Mouse (Mus musculus): ENCODE results near the gene Cox5a.

The Cox5a gene

DNA sequence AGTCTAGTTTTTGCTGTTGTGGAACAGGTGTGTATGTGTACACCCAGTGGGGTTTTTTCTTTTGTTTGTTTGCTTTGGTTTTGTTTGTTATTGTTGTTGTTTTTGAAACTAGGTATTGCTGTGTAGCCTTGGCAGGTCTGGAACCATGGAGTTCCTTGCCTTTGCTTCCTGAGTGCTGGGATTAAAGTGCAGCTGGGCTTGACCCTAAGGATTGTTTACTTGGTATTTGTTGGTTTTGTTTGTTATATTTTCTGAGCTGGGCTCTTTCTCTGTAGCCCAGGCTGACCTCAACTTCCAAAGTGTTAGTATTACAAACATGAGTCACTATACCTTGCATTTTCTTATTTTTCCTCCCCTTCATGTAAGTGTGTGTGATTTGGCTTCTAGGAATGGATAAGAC lies 5.4 kb downstream of the Cox5a start:
- no peak for DNase-seq (ENCODE audit: low spot score)

DNA sequence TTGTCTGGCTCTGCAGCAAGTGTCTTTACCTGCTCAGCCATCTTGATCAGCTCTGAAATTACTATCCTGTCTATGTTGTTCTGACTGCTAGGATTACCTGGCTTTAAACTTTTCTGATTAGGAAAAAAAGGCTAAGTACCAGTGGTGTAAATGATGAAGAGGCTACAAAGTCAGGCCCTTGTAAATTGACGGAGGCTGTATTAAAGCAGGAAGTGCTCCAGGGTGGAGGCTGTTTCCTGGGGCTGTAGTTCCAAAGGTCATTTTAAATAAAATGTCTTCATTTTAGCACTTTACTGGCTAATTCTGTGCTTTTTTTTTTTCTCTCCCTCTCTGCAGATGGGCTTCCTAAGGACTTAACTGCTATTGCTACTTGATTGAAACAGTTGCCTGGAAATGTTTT lies 10.9 kb downstream of the Cox5a start:
- no peak for DNase-seq (ENCODE audit: low spot score)

DNA sequence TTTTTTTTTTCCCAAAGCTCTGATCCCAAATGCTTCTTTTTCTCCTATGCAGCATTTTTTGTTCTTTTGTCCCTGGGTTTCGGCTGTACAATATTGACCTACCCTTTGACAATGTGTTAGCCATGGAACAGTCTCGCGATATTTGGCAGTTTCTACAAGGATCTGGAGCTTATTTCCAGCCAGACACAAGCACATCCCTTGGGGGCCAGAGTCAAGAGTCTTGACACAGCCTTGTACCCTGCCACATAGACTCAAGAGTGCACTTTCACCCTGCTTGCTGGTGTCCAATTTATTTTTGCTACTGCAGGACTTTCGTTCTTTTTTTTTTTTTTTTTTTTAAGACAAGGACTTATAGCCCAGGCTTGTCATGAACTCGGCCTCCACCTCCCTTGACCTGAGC lies 15.3 kb downstream of the Cox5a start:
- peak; percentile 89 for DNase-seq (ENCODE audit: low spot score)

DNA sequence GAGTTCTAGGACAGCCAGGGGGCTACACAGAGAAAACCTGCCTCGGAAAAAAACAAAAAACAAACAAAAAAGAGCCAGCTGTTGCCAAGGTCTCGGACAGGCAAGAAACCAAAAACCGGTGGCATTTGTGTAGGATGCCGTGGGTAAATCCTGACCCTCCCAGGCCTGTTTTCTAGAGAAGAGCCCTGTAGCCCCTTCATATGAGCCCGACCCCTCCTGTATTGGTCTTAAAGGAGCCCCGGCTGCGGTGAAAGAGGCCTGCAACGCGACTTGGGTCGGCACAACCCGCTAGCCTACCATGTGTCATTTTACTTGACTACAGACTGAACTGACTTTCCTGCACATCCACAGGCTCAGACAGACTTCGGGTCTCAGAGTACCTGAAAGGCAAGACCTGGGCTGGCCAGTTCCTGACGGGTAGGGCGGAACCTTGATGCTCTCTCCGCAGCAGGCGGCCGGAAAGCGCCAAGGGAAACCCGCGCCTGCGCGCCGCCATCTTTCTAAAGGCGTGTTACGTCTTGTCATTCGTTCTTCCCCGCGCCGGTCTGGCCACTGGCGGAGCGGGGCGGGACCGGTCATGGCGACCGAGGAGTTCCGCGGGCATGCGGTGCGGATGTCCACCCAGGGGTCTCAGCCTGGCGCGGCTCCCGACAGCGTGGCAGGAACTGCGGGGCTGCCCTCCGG lies 16.1 kb downstream of the Cox5a start, which contains the start of gene Fam219b:
Fam219b (plus strand) TSS at position 485 of the 684 bp plus-strand sequence.
- DNase-seq (ENCODE audit: low spot score) = peak; percentile 89

DNA sequence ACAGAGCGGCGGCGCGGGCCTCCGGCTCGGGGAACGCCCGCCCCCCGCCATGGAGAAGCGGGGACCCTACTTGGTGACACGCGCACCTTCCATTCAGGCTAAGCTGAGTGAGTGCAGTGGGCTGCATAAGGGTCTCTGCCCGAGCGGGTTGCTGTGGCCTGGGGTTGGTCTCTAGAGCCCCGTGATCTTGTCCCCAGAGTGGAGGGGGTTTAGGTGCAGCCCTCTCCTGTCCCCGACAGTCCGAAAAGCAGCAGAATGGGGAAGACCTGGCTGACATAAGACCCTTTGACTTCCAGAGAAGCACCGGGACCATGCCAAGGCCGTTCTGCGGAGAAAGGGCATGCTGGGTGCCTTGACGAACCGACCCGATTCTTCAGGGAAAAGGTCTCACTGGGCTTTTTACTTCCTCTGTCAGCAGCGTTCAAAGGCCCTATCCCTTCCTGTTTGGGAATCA lies 16.7 kb downstream of the Cox5a start:
- peak; percentile 54 for DNase-seq (ENCODE audit: low spot score)

DNA sequence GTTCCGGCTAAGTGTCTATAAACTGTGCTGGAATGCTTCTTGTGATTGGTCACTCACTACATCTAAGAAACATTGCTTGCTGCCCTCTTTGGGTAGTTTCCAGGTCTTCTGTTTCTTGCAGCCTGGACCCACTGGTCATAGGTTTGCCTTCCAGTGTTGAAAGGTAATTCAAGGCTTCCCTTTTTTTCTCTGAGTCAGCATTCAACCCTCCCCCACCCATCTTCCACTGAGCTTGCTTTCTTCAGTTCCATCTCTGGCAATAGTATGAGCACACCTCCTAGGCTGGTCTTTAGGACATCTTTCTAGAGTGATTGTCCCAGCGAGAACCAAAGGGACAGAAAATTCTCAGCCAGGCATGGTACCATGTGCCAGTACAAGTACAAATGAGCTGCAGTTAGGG lies 18.5 kb downstream of the Cox5a start:
- no peak for DNase-seq (ENCODE audit: low spot score)

DNA sequence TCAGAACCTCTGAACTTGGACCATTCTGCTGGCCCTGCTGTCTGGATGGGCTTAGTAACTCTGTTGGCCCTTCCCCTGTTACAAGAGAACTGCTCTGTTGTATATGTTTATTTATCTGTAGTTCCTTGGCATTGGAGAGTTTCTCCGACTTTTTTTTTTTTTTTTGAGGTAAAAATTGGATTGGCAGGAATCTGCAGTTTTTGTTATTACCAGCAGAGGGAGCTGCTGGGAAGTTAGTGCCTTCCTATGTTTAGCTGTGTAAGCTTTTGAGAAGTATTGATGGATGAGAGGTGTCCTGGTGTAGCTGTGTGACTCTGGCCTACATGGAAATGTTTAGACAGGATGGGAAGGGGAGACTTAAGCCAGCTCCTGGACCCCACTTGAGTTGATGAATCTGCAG lies 20.2 kb downstream of the Cox5a start:
- DNase-seq (ENCODE audit: low spot score) = peak; percentile 83

DNA sequence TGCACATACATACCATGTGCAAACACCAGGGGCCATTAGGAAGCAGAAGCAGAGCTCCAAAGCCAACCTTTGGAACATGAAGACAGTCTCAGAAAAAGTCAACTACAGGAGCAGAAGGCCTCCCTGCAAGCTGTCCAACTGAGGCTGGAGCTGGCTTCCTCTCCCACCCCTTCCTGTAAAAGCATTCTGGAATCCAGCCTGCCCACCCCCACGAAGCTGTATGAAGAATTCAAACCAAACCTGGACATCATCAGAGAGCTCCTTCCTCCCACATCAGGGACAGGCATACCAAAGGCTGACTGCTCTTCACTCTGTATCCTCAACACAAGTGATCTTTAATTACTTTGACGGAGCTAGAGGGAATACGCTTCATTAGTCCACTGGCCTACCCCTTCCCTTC lies 22.9 kb downstream of the Cox5a start:
- DNase-seq (ENCODE audit: low spot score) = no peak

DNA sequence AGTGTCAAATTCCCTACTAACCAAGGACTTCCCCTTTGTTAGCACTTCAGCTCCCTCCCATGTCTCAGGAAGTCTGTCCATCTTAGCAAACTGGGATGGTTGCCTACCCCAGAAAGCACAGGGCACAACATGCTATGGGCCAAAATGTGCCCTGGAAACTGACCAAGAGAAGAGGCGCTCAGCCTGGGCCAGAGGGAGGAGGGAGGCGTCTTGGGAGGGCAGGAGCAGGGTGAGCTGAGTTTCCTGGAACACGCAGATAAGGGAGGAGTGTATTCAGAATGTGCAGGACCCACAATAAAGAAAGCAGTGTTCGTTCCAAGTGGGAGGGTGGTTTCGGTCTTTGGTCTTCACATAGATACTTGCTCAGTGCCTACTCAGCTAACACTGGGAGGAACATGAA lies 26.2 kb downstream of the Cox5a start:
- DNase-seq (ENCODE audit: low spot score) = peak; percentile 93

DNA sequence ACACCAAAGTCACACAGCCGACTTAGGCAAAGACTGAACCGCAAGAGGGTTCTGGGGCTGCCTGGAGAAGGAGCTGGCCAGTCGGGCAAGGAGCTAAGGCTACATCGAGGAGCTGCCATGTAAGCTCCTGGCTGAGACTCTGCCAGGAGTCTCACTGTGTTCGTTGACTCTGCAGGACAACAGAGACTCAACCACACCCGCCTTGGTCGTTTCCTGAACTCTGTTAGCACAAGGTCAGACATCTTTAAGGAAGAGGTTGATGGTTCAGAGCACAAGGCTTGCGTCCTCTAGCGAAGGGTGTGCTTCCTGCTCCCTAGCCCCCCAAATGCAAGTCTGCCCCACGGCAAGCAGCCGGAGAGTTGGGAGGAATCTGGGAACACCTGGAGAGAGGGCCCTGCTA lies 26.8 kb downstream of the Cox5a start:
- no peak for DNase-seq (ENCODE audit: low spot score)

DNA sequence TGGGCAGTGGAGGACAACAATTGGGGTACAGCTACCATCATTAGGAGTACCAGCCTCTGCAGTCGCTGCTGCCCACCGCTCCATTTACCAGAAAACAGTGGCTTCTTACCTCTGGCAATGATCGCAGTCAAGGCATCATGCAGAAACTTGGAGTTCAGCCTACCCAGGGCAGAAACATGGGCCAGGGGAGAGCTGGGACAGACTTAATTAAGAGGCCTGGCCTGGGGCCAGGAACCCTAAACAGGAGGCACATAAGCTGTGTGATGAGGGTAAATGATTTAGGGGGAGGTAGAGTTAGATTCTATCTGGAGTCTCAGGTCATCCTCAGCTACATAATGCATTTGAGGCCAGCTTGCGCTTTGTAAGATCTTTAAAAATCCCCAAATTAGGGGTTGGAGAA lies 28.1 kb downstream of the Cox5a start:
- DNase-seq (ENCODE audit: low spot score) = no peak

DNA sequence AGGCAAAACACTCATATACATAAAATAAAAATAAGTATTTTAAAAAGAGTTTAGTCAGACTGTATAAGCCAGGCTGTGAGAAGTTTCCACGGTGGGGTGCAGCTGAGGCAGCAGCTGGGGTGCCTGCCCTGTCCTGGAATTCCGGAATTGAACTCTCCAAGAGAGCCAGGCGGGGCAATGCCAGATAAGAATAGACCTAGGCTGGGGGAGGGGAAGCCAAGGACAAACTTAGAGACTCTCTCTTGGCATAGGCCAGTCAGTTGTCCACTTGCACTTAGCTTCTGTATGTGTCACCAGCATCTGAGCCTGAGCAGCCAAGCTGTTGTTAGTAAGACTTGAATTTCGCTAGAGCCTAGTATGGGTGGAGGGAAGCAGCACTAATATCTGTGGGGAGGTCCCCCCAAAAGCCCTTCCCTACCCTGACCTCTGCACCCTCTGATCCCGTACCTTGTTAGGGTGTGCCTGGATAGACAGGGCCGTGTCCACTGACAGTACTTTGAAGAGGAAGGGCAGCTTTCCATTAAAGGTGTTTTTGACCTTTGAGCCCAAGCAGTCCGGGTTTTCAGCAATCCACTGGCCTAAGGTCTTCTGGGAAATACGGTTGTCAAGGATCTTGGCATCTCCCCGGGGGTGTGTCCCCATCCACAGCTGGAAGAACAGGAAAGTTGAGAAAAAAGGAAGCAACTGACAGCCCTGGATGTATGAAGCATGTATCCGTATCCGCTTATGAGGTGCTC lies 29.2 kb downstream of the Cox5a start:
- DNase-seq (ENCODE audit: low spot score) = no peak

DNA sequence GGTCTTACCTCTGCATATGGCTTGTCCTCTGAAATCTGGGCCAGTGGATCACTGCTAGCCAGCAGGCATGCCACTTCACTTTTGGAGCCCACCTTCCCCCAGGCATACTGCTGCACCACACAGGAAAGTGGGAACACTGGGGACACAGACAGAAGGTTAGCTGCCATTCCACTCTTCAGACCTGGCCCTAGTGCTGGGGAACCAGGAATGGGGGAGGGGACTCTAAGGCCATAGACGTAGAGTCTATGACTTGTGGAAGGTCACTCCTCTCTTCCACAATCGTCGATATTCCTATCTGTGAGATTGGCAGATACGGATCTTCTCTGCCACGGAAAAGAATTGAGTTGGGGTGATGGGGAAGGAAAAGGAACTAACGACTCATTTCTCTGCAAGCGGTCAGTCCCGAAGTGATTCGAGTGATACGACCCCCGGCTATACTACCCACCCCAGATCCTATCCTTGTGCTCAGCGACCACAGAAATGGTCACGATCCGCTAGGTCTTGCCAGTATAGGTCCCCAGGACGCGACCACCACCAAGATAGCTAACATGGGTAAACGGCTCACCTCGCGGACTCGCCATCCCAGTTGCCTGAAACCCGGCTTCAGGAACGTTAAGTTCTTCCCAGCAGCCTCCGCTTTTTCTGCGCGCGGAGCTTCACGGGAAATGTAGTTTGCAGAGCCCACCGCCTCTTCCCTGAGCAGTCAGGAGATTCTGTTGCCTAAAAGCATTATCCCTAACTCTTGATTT lies 31.2 kb downstream of the Cox5a start, which contains the start of gene Mpi:
Mpi (minus strand) TSS at position 625 of the 749 bp plus-strand sequence.
- peak; percentile 68 for DNase-seq (ENCODE audit: low spot score)

DNA sequence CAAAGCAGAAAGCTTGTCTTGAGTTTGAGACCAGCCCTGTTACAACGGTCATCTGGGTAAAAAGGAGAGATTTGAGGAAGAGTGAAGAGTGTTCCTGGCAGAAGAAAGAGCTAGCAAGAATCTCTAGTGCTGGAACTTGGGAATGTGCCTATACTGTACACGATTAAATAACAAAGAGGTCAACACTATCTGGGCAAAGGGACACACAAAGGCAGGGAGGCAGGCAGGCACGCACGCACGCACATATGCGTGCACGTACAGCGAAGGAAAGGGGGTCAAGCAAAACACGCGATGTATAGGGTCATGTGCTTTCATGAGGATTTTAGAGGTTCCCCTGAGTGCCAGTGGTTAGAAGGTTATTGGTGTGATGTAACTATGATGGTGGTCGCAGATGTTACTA lies 32.0 kb downstream of the Cox5a start:
- no peak for DNase-seq (ENCODE audit: low spot score)

DNA sequence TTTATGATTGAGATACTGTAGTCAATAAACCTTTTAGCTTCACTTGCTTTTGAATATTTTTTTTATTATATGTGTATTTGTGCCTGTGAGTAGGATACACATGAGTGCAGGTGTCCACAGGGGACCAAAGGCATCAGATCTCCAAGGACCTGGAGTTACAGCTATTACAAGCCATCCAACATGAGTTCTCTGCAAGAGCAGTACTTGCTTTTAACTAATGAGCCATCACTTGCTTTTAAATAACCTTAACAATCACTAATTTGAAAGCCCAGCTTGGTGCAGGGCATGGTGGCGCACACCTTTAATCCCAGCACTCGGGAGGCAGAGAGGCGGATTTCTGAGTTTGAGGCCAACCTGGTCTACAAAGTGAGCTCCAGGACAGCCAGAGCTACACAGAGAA lies 33.7 kb downstream of the Cox5a start:
- no peak for DNase-seq (ENCODE audit: low spot score)

DNA sequence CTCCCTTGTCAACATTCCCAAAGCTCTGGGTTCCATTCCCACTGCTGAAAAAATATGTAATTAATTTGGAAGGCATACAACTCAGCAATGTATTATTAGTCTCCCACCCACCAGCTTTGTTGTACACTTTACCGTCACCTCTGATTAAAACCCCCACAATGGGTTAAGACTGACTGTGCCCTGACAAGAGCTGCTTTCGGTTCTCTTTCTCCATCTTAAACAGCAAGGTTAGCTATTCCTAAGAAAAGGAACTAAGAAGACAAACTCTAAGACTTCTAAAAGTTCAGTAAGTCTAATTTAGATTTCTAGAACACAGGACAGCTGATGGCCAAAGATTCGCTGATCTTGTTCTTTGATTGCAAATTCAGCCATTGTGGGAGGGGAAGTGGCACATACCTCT lies 36.1 kb downstream of the Cox5a start:
- DNase-seq (ENCODE audit: low spot score) = no peak

DNA sequence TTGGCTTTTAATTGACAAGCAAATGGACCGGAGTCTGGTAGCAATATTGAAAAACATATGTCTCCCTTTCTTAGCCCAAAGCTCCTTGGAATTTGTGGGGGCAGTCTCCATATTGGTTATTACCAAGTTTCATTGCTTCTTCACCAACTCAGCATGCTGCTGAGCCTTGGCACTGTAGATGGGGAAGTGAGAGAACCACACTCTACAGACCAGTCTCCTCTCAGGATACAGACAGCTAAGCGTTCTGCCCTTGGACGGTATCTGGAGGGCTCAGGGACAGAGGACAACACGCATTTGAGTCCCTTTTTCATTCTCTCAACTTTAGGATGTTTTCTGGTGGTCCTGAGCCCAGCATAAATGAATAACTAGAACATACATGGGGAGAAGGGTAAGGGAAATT lies 37.6 kb downstream of the Cox5a start:
- DNase-seq (ENCODE audit: low spot score) = no peak

DNA sequence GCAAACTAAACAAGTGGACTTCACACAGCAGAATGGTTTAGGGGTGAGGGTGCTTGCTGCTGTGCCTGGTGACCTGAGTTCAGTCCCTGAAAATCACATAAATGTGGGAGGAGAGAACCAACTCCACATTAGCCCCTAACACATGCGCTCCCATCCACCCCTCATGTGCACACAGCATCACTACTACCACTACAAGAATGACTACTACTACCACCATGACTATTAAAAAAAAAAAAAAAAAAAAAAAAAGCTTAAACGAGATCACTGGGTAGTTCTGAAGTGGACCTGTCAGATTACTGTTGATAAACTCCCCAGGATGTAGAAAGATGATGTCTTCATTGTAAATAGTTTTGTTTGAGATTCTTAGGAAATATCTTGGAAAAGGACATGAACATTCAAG lies 38.5 kb downstream of the Cox5a start:
- no peak for DNase-seq (ENCODE audit: low spot score)

DNA sequence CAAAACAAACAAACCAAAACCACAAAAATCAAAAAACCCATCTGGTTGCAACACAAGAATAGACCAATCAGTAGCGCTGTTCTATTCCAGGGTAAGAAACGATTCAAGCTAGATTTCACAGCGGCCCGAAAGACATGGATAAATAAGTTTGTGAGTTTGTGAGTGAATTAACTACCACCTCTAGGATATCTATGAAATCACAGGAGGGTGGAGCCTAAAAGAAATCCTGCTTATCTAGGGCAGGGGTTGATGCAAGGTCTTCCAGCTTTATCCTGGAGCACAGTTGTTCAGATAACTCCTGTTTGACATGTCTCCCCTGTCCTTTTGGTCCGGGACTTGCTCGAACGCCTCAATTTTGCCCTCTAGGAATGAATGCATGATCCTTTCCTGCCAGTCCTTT lies 39.2 kb downstream of the Cox5a start:
- DNase-seq (ENCODE audit: low spot score) = no peak

DNA sequence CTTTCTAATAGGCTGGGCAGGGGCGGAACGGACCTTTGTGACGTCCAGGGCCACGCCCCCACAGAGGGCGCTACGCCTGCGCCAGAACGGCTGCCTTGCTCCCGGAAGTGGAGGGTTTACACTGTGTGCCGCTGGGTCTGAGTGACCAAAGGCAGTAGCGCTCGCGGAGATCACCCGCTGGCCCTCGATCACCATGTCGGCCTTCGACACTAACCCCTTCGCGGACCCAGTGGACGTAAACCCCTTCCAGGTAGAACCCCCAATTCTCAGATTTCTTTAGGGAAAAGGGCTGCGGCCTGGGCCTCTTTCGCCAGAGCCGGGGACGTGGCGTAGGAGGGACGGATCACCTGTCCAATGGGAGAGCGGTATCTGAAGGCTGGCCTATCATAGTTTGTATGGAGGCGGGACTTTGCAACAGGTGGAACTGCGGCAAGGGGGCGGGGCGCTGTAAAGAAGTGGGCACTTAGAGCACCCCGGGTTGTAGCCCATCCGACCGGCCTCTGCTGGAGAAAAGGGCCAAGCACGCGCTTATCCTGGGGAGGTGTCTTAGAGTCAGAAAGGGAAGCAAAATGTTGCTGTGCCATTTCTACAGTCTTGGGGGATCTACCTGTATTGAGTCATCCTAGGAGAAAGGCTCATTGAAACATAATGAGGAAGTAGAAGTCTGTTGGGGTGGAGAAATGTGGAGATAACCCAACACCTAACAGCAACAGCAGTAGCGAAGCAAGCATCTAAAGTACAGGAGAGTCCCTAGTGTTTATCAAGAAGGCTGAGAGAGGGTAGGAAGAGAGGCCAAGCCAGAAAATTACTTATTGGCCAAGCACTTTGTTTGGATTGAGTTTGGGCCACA lies 40.0 kb downstream of the Cox5a start, which contains the start of gene Scamp2:
Scamp2 (plus strand) TSS at position 83 of the 850 bp plus-strand sequence.
- peak; percentile 93 for DNase-seq (ENCODE audit: low spot score)

DNA sequence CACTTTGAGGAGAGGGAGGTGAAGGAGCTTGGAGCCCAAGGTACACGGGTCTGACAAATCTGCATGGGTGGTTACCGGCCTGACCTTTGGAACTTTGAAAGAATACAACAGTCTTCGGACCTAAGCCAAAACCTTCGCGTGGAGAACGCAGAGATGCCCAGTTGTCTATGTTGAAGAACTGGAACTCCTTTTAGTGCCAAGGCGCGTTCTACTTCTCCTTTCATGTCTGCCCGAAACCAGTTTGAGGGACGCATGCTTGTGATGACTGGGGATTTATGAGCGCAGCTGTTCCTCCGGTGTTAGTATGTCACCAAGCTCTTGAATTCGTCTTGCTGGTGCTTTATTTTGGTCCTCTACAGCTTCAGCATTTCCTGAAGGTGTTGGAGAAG lies 40.6 kb downstream of the Cox5a start:
- DNase-seq (ENCODE audit: low spot score) = no peak

DNA sequence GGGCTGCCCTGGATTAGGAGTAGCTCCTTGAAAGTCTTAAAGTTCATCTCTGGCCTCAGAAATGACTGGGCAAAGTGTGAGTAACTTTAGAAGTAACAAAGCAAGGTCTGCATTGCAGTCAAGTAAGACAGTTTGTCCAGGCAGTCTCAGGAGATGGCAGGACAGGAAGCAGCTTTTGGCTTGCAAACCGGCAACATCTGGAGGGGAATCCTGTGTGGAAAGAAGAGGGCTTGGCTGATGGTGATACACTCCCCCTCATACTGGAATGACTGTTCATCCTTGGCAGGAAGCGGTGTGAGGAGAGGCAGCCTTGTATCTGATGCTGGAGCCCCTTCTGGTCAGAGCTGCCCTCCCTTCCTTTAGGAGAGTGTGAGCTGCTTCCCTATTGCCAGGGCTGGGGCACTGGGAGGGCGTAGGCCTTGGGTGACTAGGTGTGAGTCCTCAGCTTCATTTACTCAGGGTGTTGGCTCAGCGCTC lies 41.9 kb downstream of the Cox5a start:
- DNase-seq (ENCODE audit: low spot score) = no peak
